Mouse (Mus musculus): Measurements from ENCODE around the gene Cd99l2. TPM values are rescaled to one million over a fixed set of nuclear protein-coding genes. Genes with fewer than 3 reads are reported as not detected.

Cd99l2 gene
- polyA plus RNA-seq, 1 experiment from 2014 or later: 86.5 TPM

DNA sequence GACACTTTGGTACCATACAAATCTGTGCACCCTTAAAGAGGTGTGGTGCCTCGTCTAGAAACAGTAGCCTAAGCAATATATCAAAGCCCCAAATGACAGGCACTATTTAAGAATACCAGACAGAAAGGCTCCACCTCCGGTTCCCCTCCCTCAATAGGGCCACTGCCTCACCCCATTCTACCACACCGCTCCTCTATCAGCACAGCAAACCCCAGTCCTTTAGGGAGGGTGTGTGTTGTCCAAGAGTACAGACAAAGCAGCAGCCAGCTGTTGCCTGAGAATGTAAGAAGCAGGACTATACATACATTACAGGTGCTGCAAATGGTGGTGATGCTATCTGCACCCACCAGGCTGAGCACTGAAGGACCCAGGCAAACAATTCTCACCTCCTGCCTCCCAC is 17.2 kb downstream of the Cd99l2 start:
- Histone ChIP-seq H3K4me1 (ENCODE audit: control insufficient read depth, insufficient read depth, low read length) (no peaks in the 10 kb centered on the region; the same call in 1 of the 2 replicates), H3K27ac (ENCODE audit: low read length) (no peak overlapping the region), H3K9ac (ENCODE audit: low read depth, low read length) (no peak overlapping the region), H3K27me3 (ENCODE audit: control insufficient read depth, insufficient read depth, low read depth, low read length) (no peaks in the 10 kb centered on the region), H3K4me2 (ENCODE audit: low read length) (no peak overlapping the region), H3K9me3 (replicated peaks; ENCODE audit: control insufficient read depth, low read length, poor library complexity, severe bottlenecking) (no peaks in the 10 kb centered on the region), H3K36me3 (ENCODE audit: control insufficient read depth, insufficient read depth, low read length) (no peaks in the 10 kb centered on the region), H3K4me3 (ENCODE audit: low read depth, low read length) (no peak overlapping the region)
- ATAC-seq: no peak
- WGBS: 66% methylated on average over 3 of the region's 3 CpGs

GRCm38 (mm10) chrX:71475084-71475483 is 17.6 kb downstream of the Cd99l2 start:
- H3K27ac ChIP-seq (ENCODE audit: low read length): no peak overlapping the region
- H3K4me2 ChIP-seq (ENCODE audit: low read length): no peak overlapping the region
- 57% methylated on average over 3 of the region's 3 CpGs for WGBS
- H3K4me3 ChIP-seq (ENCODE audit: low read depth, low read length): no peak overlapping the region
- no peaks in the 10 kb centered on the region for H3K9me3 ChIP-seq (replicated peaks; ENCODE audit: control insufficient read depth, low read length, poor library complexity, severe bottlenecking)
- no peak for ATAC-seq
- H3K36me3 ChIP-seq (ENCODE audit: control insufficient read depth, insufficient read depth, low read length): no peaks in the 10 kb centered on the region
- no peak overlapping the region for H3K9ac ChIP-seq (ENCODE audit: low read depth, low read length)
- H3K4me1 ChIP-seq (ENCODE audit: control insufficient read depth, insufficient read depth, low read length): no peaks in the 10 kb centered on the region; the same call in 1 of the 2 replicates
- no peaks in the 10 kb centered on the region for H3K27me3 ChIP-seq (ENCODE audit: control insufficient read depth, insufficient read depth, low read depth, low read length)

DNA sequence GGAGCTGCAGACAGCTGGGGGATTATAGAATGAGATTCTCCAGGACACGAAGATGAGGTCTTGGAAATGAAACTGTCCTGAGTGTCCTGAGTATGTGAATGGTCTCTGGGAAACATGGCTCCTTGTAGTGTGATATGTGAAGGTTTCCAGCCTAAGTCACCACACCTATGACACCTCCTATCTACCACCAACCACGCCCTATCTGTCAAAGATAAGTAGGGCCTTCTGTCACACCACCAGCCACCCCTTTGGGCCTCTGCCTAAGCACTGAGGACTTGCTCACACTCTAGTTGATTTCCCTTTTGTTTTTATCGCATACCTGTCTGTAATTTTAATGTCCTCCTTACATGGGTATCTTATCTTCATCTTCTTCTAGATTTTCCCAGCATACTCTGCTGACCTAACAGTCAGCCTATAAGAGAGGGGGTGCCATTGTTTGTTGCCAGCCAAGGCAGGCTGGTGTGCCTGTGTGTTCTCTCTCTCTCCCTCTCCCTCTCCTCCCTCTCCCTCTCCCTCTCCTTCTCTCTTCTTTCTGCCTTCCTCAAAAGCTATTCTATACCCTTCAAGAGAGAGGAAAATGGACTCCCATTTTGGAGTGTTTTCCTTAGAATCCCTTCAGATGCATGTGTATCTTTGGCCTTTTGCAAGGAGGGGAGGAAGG is 18.2 kb downstream of the Cd99l2 start:
- H3K9me3 ChIP-seq (replicated peaks; ENCODE audit: control insufficient read depth, low read length, poor library complexity, severe bottlenecking): no peaks in the 10 kb centered on the region
- H3K4me1 ChIP-seq (ENCODE audit: control insufficient read depth, insufficient read depth, low read length): no peaks in the 10 kb centered on the region; the same call in 1 of the 2 replicates
- WGBS: 87% methylated on average over 3 of the region's 3 CpGs
- H3K4me2 ChIP-seq (ENCODE audit: low read length): no peak overlapping the region
- H3K9ac ChIP-seq (ENCODE audit: low read depth, low read length): no peak overlapping the region
- H3K36me3 ChIP-seq (ENCODE audit: control insufficient read depth, insufficient read depth, low read length): no peaks in the 10 kb centered on the region
- ATAC-seq: no peak
- H3K27me3 ChIP-seq (ENCODE audit: control insufficient read depth, insufficient read depth, low read depth, low read length): no peaks in the 10 kb centered on the region
- H3K4me3 ChIP-seq (ENCODE audit: low read depth, low read length): no peak overlapping the region
- H3K27ac ChIP-seq (ENCODE audit: low read length): no peak overlapping the region

DNA sequence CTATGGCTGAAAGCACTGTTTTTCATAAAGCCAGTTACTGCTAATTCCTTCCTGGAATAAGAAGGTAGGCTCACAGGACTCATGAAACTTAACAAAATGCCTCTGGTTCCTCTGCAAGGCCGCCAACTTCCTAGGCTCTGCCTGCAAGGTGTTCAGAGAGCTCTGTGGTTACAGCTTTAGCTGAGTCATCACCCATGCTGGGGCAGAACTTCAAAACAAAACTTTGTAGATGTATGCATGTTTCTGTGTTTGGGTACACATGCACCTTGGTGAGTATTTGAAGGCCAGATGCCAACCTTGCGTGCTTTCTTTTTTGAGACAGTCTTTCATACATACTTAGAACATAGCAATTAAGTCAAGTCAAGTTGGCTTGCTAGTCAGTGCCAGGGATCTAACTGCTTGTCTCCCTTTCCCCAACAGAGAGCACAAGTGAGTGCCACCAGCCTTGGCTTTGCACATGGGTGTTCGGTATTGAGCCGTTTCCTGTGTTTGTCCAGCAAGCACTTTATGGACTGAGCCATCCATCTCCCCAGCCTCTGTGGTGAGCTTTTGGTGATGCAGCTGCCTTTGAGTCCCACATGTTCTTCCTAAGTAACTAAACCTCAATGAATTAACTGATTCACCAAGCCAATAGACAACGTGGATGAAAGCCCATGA is 23.9 kb downstream of the Cd99l2 start:
- H3K4me3 ChIP-seq (ENCODE audit: low read depth, low read length): no peak overlapping the region
- 93% methylated on average over 5 of the region's 5 CpGs for WGBS
- no peaks in the 10 kb centered on the region for H3K4me1 ChIP-seq (ENCODE audit: control insufficient read depth, insufficient read depth, low read length)
- no peak overlapping the region for H3K9ac ChIP-seq (ENCODE audit: low read depth, low read length)
- no peaks in the 10 kb centered on the region for H3K9me3 ChIP-seq (replicated peaks; ENCODE audit: control insufficient read depth, low read length, poor library complexity, severe bottlenecking)
- no peaks in the 10 kb centered on the region for H3K36me3 ChIP-seq (ENCODE audit: control insufficient read depth, insufficient read depth, low read length)
- H3K27me3 ChIP-seq (ENCODE audit: control insufficient read depth, insufficient read depth, low read depth, low read length): no peaks in the 10 kb centered on the region
- no peak for ATAC-seq
- H3K27ac ChIP-seq (ENCODE audit: low read length): no peak overlapping the region
- no peak overlapping the region for H3K4me2 ChIP-seq (ENCODE audit: low read length)

DNA sequence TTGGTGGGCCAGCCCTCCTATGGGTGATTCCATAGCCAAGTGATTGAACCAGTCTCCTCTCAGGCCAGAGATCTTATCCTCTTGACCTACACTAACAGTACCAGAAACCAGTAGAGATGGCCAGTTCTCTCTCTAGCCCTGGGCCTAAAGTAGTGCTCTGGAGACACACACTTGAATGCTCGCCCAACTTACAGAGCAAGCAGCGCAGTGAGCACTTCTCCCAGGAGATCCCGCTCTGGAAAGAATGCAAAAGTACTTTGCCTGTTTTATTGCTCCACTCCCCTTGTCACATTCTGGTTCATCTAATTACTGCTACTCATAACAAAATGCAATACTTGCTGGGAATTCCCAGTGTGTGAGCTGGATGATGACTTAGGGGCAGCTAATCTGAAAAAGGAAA is 25.2 kb downstream of the Cd99l2 start:
- Histone ChIP-seq H3K4me2 (ENCODE audit: low read length) (no peak overlapping the region), H3K36me3 (ENCODE audit: control insufficient read depth, insufficient read depth, low read length) (no peaks in the 10 kb centered on the region), H3K9ac (ENCODE audit: low read depth, low read length) (no peak overlapping the region), H3K9me3 (replicated peaks; ENCODE audit: control insufficient read depth, low read length, poor library complexity, severe bottlenecking) (no peaks in the 10 kb centered on the region), H3K4me1 (ENCODE audit: control insufficient read depth, insufficient read depth, low read length) (no peaks in the 10 kb centered on the region), H3K4me3 (ENCODE audit: low read depth, low read length) (no peak overlapping the region), H3K27ac (ENCODE audit: low read length) (no peak overlapping the region), H3K27me3 (ENCODE audit: control insufficient read depth, insufficient read depth, low read depth, low read length) (no peaks in the 10 kb centered on the region)
- ATAC-seq: no peak
- WGBS: 86% methylated on average over 3 of the region's 3 CpGs

- no peaks in the 10 kb centered on the region for H3K36me3 ChIP-seq (ENCODE audit: control insufficient read depth, insufficient read depth, low read length)
- 87% methylated on average over 1 of the region's 1 CpGs for whole genome bisulfite sequencing
- no peak overlapping the region for H3K4me3 ChIP-seq (ENCODE audit: low read depth, low read length)
- H3K27me3 ChIP-seq (ENCODE audit: control insufficient read depth, insufficient read depth, low read depth, low read length): no peaks in the 10 kb centered on the region
- no peak overlapping the region for H3K9ac ChIP-seq (ENCODE audit: low read depth, low read length)
- no peak for ATAC-seq
- H3K4me1 ChIP-seq (ENCODE audit: control insufficient read depth, insufficient read depth, low read length): no peaks in the 10 kb centered on the region
- no peak overlapping the region for H3K27ac ChIP-seq (ENCODE audit: low read length)
- no peak overlapping the region for H3K4me2 ChIP-seq (ENCODE audit: low read length)
- H3K9me3 ChIP-seq (replicated peaks; ENCODE audit: control insufficient read depth, low read length, poor library complexity, severe bottlenecking): no peaks in the 10 kb centered on the region
Measured at GRCm38 (mm10) chrX:71465417-71465816, 27.2 kb downstream of the Cd99l2 start.

DNA sequence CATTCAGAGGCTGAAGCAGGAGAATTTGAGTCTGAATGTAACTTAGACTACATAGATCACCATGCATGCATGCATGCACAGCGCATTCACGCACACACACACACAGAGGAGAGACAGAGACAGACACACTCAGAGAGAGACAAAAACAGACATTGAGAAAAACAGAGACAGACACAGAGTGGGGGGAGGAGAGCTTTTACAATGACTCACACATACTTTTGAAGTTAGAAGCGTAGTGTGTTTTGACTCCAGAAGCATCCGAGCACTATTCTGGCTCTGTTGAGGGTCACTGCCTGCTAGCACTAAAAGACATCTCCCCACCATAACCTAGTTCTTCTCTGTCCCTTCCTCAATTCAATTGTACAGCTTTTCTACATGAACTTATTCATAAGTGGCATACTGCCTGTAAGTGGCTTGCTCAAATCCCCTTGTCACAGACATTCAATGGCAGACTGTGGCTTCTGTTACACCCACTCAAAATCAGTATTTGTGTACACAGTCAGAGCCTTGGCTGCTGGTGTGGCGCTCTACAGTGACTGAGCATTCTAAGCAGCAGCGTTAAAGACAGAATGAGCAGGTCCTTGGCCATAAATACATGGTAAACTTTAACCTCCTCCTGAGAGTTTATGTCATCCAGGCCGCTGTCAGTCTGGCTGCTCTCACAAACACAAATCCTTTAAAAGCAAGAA is 28.4 kb downstream of the Cd99l2 start:
- 76% methylated on average over 7 of the region's 7 CpGs for WGBS

DNA sequence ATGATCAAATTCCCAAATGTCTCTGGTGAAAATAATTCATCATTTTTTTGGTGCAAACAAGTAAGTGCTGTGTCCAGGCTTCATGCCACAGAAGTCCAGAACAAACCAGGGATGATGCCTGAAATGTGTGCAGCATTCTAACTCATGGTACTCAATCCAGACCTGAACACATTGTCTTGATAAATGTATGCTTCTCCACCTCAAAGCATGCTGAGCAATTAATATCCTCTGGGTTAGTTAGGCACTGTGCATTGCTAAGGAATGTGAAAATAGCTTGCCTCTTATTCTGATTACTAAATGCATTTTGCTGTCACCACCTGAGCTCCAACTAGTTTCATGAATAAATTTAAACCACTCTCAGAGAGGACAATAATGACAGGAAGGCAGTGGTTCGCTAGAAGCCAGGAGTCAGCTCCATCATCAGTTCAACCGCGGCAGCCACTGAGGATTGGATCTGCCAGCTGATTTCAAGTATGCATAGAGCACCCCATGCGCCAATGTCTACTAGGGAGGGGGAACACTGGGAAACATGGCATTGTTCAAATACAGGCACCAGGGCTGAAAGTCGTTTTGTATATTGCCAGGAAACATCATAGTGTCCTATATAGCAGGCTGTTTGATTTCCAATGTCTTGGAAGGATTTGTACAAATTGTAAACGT is 36.4 kb downstream of the Cd99l2 start:
- 60% methylated on average over 6 of the region's 6 CpGs for WGBS
- Histone ChIP-seq H3K27me3 (ENCODE audit: control insufficient read depth, insufficient read depth, low read depth, low read length) (no peaks in the 10 kb centered on the region), H3K4me1 (ENCODE audit: control insufficient read depth, insufficient read depth, low read length) (no peaks in the 10 kb centered on the region), H3K9me3 (replicated peaks; ENCODE audit: control insufficient read depth, low read length, poor library complexity, severe bottlenecking) (no peaks in the 10 kb centered on the region), H3K9ac (ENCODE audit: low read depth, low read length) (no peak overlapping the region), H3K27ac (ENCODE audit: low read length) (no peak overlapping the region), H3K4me3 (ENCODE audit: low read depth, low read length) (no peak overlapping the region), H3K36me3 (ENCODE audit: control insufficient read depth, insufficient read depth, low read length) (no peaks in the 10 kb centered on the region), H3K4me2 (ENCODE audit: low read length) (no peak overlapping the region)
- ATAC-seq: 0 out of 2 replicates have a peak, but pooled peaks have one; percentile 51

More for the DNA sequence above, 28.4 kb downstream of the Cd99l2 start:
- Histone ChIP-seq H3K27me3 (ENCODE audit: control insufficient read depth, insufficient read depth, low read depth, low read length) (no peaks in the 10 kb centered on the region), H3K27ac (ENCODE audit: low read length) (no peak overlapping the region), H3K36me3 (ENCODE audit: control insufficient read depth, insufficient read depth, low read length) (no peaks in the 10 kb centered on the region), H3K9ac (ENCODE audit: low read depth, low read length) (no peak overlapping the region), H3K4me3 (ENCODE audit: low read depth, low read length) (no peak overlapping the region), H3K4me1 (ENCODE audit: control insufficient read depth, insufficient read depth, low read length) (no peaks in the 10 kb centered on the region), H3K4me2 (ENCODE audit: low read length) (no peak overlapping the region), H3K9me3 (replicated peaks; ENCODE audit: control insufficient read depth, low read length, poor library complexity, severe bottlenecking) (no peaks in the 10 kb centered on the region)
- ATAC-seq: no peak
